Mouse (Mus musculus): ENCODE measurements around the gene Degs2.

The Degs2 gene

DNA sequence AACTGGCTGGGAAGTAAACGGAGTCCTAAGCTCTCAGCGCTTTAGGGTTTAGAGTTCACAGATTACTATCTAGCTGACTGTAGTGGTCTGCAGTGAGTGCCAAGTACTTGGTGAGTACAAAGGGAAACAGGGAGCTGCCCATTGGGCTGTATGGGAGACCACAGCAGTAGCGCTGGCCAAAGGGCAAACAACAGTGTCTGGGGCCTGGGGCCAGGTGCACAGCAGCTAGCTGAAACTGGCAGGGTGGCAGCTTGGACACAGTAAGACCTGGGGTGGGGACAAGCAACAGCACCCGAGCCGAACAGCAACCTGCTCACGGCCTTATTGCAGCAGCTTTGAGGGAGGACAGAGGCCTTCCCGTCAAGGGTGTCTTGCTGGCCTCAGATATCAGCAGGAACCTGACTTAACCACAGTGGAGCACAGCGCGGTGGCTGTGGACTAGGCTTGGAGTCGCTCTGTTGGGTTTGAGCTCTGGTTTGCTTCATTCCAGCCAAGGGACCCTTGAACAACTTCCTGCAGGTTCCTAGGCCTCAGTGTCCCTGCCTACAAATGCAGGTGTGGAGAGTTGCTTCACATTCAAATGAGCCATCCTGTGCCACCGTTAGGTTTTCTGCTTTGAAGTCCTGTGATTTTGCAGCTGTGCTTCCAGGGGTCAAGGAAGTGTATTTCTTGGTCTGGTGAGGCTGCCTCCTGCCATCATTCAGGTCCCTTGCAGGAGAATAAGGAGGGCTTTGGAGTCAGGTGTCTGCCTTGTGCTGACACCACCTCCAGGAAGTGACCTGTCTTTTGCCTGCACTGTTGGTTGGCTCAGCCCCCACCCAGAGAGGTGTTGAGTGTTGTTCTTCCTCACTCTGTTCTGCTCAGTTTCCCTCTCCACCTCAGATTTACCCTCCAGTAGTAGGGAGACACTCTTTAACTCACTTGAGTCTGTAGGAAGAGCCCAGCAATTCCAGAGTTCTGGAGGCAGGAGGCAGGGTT lies 48.5 kb downstream of the Degs2 start:
- no peak for DNase-seq (ENCODE audit: inconsistent ontology term)

DNA sequence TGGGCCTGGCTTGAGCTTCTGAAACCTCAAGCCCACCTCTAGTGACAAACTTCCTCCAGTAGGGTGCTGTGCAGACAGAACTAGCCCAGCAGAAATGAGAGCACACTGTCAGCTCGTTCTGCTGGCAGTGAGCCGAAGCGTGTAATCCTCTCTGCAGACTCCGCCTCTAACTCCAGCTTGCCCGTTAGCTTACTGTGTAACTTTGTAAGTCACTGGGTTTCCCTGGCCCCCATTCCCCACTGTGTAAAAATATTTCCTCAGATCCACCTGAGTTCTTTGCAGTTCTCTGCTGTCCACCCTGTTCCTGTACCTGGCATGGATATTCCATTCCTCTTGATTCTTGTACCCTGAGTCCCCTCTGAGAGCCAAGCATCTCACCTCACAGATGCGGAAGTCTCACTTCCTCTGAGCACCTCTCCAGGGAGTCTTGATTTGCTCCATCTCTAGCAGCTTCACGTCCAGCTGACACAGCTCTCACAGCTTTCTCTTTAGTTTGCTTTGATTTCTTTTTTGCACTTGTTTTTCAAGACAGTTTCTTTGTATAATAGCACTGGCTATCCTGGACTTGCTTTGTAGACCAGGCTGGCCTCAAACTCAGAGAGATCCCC lies 51.0 kb downstream of the Degs2 start:
- peak; percentile 30 for DNase-seq (ENCODE audit: inconsistent ontology term)

DNA sequence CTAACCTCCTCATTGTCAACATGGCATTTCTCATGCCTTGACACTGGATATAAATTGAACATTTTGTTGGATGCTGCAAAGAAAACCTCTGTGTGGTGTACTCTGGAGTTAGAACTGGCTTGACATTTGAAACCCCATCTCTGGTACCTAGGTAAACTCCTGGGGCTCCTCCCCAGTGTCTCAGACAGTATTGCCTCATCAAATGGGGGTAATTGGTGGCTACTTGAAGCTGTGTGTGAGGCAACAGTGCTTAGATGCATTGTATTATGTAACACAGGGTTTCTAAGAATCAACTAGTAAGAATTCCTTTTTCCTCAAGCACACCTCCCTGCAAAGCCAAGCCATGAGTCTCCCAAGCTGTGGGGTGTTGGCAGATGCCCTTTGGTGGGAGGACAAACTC lies 54.3 kb downstream of the Degs2 start:
- no peak for DNase-seq (ENCODE audit: inconsistent ontology term)

DNA sequence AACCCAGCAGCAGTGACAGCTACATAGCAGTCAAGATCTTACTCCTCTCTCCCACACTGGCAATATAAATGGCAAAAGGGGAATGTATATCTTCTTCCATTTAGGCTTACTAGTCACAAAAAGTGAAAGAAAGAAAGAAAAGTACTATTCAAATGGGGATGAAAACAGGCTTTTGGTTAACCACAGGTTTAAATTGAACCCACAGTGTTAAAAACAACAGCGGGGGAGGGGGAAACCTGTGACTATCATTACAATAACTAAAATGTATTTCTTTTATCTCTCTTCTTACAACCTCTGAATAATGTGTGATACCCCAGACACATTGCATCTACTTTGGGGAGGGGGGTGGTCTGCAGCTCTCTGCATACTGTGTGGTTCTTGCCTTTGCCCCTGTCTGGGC lies 55.9 kb downstream of the Degs2 start:
- no peak for DNase-seq (ENCODE audit: inconsistent ontology term)

DNA sequence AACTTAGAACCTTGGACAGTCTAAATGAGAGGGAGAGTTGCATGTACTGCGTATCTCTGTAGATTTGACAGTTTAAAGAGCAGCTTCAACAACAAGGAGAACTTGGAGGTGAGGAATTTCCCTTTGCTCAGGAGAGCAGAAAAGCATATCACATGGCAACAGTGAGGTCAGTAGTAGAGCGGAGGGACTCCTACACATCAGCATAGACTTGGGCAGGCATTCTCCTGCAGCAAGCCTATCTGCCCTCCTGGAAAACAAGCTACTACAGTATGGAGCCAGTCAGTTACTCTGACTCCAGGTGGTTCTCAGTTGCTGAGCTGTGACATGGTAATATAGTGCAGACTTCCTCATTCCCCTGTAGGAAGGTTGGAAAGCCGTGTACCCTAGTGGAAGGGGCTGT lies 60.1 kb downstream of the Degs2 start:
- DNase-seq (ENCODE audit: inconsistent ontology term) = no peak

DNA sequence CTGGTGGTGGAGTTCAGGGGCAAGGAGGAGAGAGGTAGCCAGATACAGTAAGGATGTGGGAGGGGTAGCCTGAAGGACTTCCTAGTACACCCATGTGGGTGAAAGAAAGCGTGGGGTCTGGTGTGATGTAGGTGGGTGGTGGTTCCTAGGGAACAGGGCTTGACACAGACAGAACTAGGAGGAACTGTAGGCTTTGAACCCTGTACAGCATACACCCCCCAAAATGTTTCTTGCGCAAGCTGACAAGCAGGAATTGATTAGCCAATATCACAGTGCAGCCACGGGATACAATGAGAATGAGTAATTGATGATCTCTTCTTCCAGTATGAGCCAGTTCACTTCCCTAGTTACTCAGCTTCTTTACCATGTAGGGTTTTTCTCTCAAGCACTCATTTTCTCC lies 63.0 kb downstream of the Degs2 start:
- DNase-seq (ENCODE audit: inconsistent ontology term) = no peak

DNA sequence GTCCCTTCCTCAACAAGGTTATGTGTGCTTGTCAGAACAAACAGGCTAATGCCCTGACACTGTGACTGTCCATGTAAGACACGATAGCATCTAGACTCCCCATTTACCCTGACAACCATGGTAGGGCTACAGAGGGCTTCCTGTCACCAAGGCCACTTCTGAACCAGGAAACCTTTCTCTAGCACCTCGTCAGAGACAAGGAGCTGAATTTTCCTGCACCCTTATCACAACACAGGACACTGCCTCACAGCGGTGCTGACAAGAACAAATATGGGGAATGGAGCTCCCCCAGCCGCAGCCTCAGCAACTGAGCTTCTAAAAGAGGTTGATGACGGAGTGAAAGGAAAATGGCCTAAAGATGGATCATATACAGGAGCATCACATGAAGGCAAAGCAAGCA lies 64.7 kb downstream of the Degs2 start:
- no peak for DNase-seq (ENCODE audit: inconsistent ontology term)

DNA sequence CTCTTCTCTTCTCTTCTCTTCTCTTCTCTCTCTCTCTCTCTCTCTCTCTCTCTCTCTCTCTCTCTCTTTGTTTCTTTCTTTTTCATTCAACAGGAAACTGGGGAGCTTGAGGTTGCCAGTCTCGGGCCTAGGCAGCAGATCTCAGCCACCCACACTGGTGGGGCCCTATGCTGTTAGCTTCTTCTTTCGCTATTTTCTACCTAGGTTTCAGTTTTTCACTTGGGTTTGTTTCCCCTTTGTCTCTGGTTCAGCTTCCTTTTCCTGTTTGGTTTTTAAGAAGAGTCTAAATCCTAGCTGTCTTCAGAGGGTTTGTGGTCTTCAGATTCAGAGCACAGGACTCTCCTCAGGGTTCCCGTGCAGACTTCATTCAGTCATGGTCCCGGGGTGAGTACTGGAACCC lies 66.6 kb downstream of the Degs2 start:
- DNase-seq (ENCODE audit: inconsistent ontology term) = no peak

DNA sequence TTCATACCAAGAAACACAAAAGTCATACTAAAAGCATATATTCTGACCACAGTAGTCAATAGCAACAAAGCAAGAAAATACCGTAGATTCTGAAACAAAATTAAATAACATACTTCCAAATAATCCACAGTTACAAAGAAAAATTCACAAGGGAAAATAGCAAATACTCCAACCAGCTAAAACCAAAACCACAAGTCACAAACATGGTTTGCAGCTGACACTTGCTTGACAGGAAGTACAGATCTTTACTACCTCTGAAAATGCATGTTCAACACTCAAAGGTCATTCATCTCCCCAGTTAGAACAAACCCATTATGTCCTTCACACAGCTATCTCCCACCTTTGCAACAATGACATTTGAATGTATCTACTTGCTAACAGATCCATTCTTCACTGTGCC lies 68.1 kb downstream of the Degs2 start:
- no peak for DNase-seq (ENCODE audit: inconsistent ontology term)

DNA sequence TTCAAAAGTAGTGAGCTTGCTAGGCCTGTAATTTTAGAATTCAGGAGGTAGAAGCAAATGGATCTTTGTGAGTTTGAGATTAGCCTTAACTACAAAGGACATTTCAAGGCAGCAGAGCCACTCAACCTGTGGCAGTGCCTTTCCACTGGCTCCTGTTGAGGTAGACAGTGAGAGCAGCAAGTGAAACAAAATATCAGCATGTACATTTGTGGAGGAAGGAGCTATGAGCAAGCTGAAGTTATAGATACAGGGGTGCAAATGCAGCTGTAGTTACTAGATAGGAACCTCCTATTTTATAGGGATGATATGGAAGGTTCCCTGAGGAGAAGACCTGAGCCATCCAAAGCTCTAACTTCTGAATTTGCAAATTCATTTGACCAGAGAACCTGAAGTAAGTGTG lies 69.6 kb downstream of the Degs2 start:
- DNase-seq (ENCODE audit: inconsistent ontology term) = no peak

DNA sequence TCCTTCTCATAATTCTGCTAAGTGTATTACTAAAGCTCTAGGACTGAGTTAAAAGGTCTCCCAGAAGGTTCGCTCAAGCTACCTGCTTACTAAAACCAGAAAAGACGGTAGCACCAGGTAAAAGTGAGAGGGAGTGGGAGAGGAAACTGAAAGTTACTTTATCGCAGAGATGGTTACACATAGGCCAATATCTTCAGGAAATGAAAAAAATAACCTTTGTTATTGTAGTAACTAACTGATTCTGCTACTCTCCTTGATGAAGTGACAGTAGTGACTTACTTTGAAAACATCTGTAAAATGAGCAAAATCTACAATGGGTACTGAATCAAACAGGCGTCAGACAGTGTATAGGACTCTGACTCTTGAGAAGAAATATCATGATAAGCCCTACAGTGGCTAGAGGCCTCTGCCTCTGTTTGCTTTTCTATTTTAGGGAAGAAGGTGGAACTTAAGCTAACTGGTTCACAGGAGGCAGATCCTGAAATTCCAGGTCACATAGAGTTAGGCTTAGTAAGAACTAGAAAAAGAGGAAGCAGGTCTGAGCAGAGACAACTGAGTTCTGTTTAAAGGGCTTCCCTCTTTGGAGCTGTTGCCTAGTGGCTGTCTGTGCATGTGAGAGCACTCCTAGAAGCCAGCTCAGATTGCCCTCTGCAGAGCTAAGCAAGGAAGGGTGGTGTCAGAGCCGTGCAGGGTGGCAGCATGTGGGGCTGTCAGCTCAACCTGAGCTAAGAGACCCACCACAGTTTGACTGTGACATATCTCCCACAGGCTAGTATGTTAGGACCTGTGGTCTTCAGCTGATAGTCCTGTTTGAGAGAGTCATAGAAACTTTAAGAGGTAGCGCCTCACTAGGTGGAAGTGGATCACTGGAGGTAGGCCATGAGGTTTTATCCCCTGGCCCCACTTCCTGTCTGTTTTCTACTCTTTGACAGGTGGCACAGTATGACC lies 71.1 kb downstream of the Degs2 start:
- no peak for DNase-seq (ENCODE audit: inconsistent ontology term)

DNA sequence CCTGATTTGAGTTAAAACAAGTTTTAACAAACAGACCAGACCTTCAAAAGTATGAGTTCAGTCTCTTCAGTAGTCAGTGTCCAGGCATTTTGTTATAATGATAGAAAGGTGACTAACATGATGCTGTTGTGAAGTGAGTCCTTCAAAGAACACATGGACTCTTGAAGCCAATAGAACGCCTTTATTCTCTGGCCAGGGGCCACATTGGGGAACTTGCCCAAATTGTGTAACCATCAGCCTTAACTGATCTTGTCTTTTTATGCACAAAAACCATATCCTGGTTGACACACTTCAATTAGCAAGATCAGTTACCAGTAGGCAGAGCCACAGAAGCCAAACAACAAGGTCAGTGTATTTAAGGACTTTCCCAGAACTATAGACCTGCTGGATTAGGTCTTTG lies 72.6 kb downstream of the Degs2 start:
- DNase-seq (ENCODE audit: inconsistent ontology term) = no peak

Data from Muller cell, postnatal 12 days (primary cell).